Mouse (Mus musculus): Measurements from ENCODE around the gene Rap1b. TPM values are rescaled to one million over a fixed set of nuclear protein-coding genes. Genes with fewer than 3 reads are reported as not detected.

Rap1b gene
- polyA plus RNA-seq, 1 experiment: 150 TPM

GRCm38 (mm10) chr10:117885358-117885757 is 39.5 kb upstream of the Rap1b start:
- Histone ChIP-seq H3K4me1 (ENCODE audit: control insufficient read depth, insufficient read depth, low read length) (no peaks in the 10 kb centered on the region), H3K4me3 (ENCODE audit: low read depth, low read length) (no peak overlapping the region), H3K27ac (ENCODE audit: insufficient read depth, low read length) (no peak overlapping the region), H3K9ac (ENCODE audit: low read depth, poor library complexity, severe bottlenecking) (no peak overlapping the region), H3K27me3 (ENCODE audit: control insufficient read depth, insufficient read depth, low read length, poor library complexity, severe bottlenecking) (no peaks in the 10 kb centered on the region), H3K9me3 (replicated peaks; ENCODE audit: control insufficient read depth, insufficient read depth, low read length, poor library complexity, severe bottlenecking) (no peaks in the 10 kb centered on the region), H3K36me3 (ENCODE audit: control insufficient read depth, insufficient read depth, low read length, poor library complexity, severe bottlenecking) (no peaks in the 10 kb centered on the region)
- TF ChIP-seq POLR2A (IDR thresholded peaks at IDR 0.05; ENCODE audit: insufficient read depth, low read length) (no peak), CTCF (IDR thresholded peaks at IDR 0.05; ENCODE audit: low read depth, low read length) (no peak), EP300 (IDR thresholded peaks at IDR 0.05; ENCODE audit: insufficient read depth, low read depth, low read length) (no peak)

GRCm38 (mm10) chr10:117884760-117885159 is 38.9 kb upstream of the Rap1b start:
- no peaks in the 10 kb centered on the region for H3K4me1 ChIP-seq (ENCODE audit: control insufficient read depth, insufficient read depth, low read length)
- H3K36me3 ChIP-seq (ENCODE audit: control insufficient read depth, insufficient read depth, low read length, poor library complexity, severe bottlenecking): no peaks in the 10 kb centered on the region
- no peaks in the 10 kb centered on the region for H3K27me3 ChIP-seq (ENCODE audit: control insufficient read depth, insufficient read depth, low read length, poor library complexity, severe bottlenecking)
- no peak overlapping the region for H3K27ac ChIP-seq (ENCODE audit: insufficient read depth, low read length)
- no peaks in the 10 kb centered on the region for H3K9me3 ChIP-seq (replicated peaks; ENCODE audit: control insufficient read depth, insufficient read depth, low read length, poor library complexity, severe bottlenecking)
- H3K9ac ChIP-seq (ENCODE audit: low read depth, poor library complexity, severe bottlenecking): no peak overlapping the region
- no peak overlapping the region for H3K4me3 ChIP-seq (ENCODE audit: low read depth, low read length)
- TF ChIP-seq POLR2A (IDR thresholded peaks at IDR 0.05; ENCODE audit: insufficient read depth, low read length): no peak
- TF ChIP-seq EP300 (IDR thresholded peaks at IDR 0.05; ENCODE audit: insufficient read depth, low read depth, low read length): no peak
- no peak for TF ChIP-seq CTCF (IDR thresholded peaks at IDR 0.05; ENCODE audit: low read depth, low read length)

- Histone ChIP-seq H3K9me3 (replicated peaks; ENCODE audit: control insufficient read depth, insufficient read depth, low read length, poor library complexity, severe bottlenecking) (no peaks in the 10 kb centered on the region), H3K27me3 (ENCODE audit: control insufficient read depth, insufficient read depth, low read length, poor library complexity, severe bottlenecking) (no peaks in the 10 kb centered on the region), H3K9ac (ENCODE audit: low read depth, poor library complexity, severe bottlenecking) (no peak overlapping the region), H3K4me3 (ENCODE audit: low read depth, low read length) (no peak overlapping the region), H3K36me3 (ENCODE audit: control insufficient read depth, insufficient read depth, low read length, poor library complexity, severe bottlenecking) (no peaks in the 10 kb centered on the region), H3K27ac (ENCODE audit: insufficient read depth, low read length) (no peak overlapping the region), H3K4me1 (ENCODE audit: control insufficient read depth, insufficient read depth, low read length) (no peaks in the 10 kb centered on the region)
- TF ChIP-seq POLR2A (IDR thresholded peaks at IDR 0.05; ENCODE audit: insufficient read depth, low read length) (no peak), EP300 (IDR thresholded peaks at IDR 0.05; ENCODE audit: insufficient read depth, low read depth, low read length) (no peak), CTCF (IDR thresholded peaks at IDR 0.05; ENCODE audit: low read depth, low read length) (no peak)
These were observed 37.6 kb upstream of the Rap1b start for GRCm38 (mm10) chr10:117883438-117883837.

GRCm38 (mm10) chr10:117878628-117879027 is 32.8 kb upstream of the Rap1b start:
- H3K9ac ChIP-seq (ENCODE audit: low read depth, poor library complexity, severe bottlenecking): no peak overlapping the region
- TF ChIP-seq POLR2A (IDR thresholded peaks at IDR 0.05; ENCODE audit: insufficient read depth, low read length) (no peak), CTCF (IDR thresholded peaks at IDR 0.05; ENCODE audit: low read depth, low read length) (no peak), EP300 (IDR thresholded peaks at IDR 0.05; ENCODE audit: insufficient read depth, low read depth, low read length) (no peak)

GRCm38 (mm10) chr10:117876801-117877200 is 31.0 kb upstream of the Rap1b start:
- Histone ChIP-seq H3K4me1 (ENCODE audit: control insufficient read depth, insufficient read depth, low read length) (peaks cover 3% of the 10 kb centered on the region), H3K36me3 (ENCODE audit: control insufficient read depth, insufficient read depth, low read length, poor library complexity, severe bottlenecking) (no peaks in the 10 kb centered on the region), H3K9me3 (replicated peaks; ENCODE audit: control insufficient read depth, insufficient read depth, low read length, poor library complexity, severe bottlenecking) (no peaks in the 10 kb centered on the region), H3K27me3 (ENCODE audit: control insufficient read depth, insufficient read depth, low read length, poor library complexity, severe bottlenecking) (no peaks in the 10 kb centered on the region), H3K4me3 (ENCODE audit: low read depth, low read length) (no peak overlapping the region), H3K9ac (ENCODE audit: low read depth, poor library complexity, severe bottlenecking) (no peak overlapping the region), H3K27ac (ENCODE audit: insufficient read depth, low read length) (no peak overlapping the region)
- no peak for TF ChIP-seq CTCF (IDR thresholded peaks at IDR 0.05; ENCODE audit: low read depth, low read length)

More at GRCm38 (mm10) chr10:117878628-117879027, 32.8 kb upstream of the Rap1b start:
- Histone ChIP-seq H3K4me1 (ENCODE audit: control insufficient read depth, insufficient read depth, low read length) (peaks cover 3% of the 10 kb centered on the region), H3K9me3 (replicated peaks; ENCODE audit: control insufficient read depth, insufficient read depth, low read length, poor library complexity, severe bottlenecking) (no peaks in the 10 kb centered on the region), H3K27ac (ENCODE audit: insufficient read depth, low read length) (no peak overlapping the region), H3K27me3 (ENCODE audit: control insufficient read depth, insufficient read depth, low read length, poor library complexity, severe bottlenecking) (no peaks in the 10 kb centered on the region), H3K36me3 (ENCODE audit: control insufficient read depth, insufficient read depth, low read length, poor library complexity, severe bottlenecking) (no peaks in the 10 kb centered on the region), H3K4me3 (ENCODE audit: low read depth, low read length) (no peak overlapping the region)

- Histone ChIP-seq H3K9ac (ENCODE audit: low read depth, poor library complexity, severe bottlenecking) (no peak overlapping the region), H3K4me1 (ENCODE audit: control insufficient read depth, insufficient read depth, low read length) (peaks cover 3% of the 10 kb centered on the region), H3K27me3 (ENCODE audit: control insufficient read depth, insufficient read depth, low read length, poor library complexity, severe bottlenecking) (no peaks in the 10 kb centered on the region), H3K27ac (ENCODE audit: insufficient read depth, low read length) (no peak overlapping the region), H3K4me3 (ENCODE audit: low read depth, low read length) (no peak overlapping the region), H3K36me3 (ENCODE audit: control insufficient read depth, insufficient read depth, low read length, poor library complexity, severe bottlenecking) (no peaks in the 10 kb centered on the region), H3K9me3 (replicated peaks; ENCODE audit: control insufficient read depth, insufficient read depth, low read length, poor library complexity, severe bottlenecking) (no peaks in the 10 kb centered on the region)
- TF ChIP-seq EP300 (IDR thresholded peaks at IDR 0.05; ENCODE audit: insufficient read depth, low read depth, low read length) (no peak), CTCF (IDR thresholded peaks at IDR 0.05; ENCODE audit: low read depth, low read length) (no peak), POLR2A (IDR thresholded peaks at IDR 0.05; ENCODE audit: insufficient read depth, low read length) (no peak)
These were observed 30.6 kb upstream of the Rap1b start for GRCm38 (mm10) chr10:117876400-117876799.

Measured in ES-Bruce4 (cell line).